In the genomic region with DNA sequence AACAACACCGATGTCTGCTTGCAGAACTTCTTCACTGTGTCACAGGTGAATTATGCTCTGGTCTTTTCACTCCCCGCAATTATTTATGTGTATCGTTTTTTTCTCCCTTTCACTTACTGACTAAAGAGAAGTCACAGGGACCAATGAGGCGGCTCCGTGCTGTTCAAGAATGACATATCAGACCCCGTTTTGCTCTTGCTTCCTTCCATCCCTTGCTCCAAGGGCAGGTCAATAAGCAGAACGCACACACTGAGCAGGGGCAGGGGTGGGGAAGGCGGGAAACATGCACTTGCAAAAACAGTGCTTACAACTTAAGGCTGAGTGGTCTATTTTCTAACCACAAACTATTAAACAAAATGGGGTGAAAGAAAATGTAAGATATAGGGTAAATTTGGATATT, we compare ENCODE assay signal across 13 mouse cellular contexts.
DNase-seq lines count a peak whose midpoint lies in the region; ATAC-seq and TF ChIP-seq lines count a peak whose summit lies in the region.
"Had no signal": no experiment of that assay in that cellular context is flagged by ENCODE, and none has a peak within 500 bp of the region (broad histone marks: within the 10 kb centered on the region; RNA-seq: fewer than 3 reads in every experiment).

No protein-coding gene starts in this region.

- DNase-seq in lung, postnatal 0 days (ENCODE audit: low spot score), result no peak
- no peak for DNase-seq in lung, postnatal 14 days
- DNase-seq in c-Kit-positive CD71-negative TER-119-negative erythroid progenitor cells, embryonic 14.5 days (ENCODE audit: low read depth), result peak; percentile 17
- peak; percentile 22 for DNase-seq in liver, postnatal 0 days
- DNase-seq in thymus, postnatal 14 days, result peak; percentile 30
- no peak for DNase-seq in ovary, postnatal 14 days (ENCODE audit: low spot score)
- no peak for DNase-seq in forebrain, postnatal 0 days
- no peak for DNase-seq in embryonic facial prominence, embryonic 10.5 days (ENCODE audit: low spot score)
- DNase-seq: cerebellum, adult 9-10 months; kidney, postnatal 4 days had no signal

- peak; percentile 35 for ATAC-seq in lung, postnatal 0 days
- peak; percentile 54 for ATAC-seq in liver, postnatal 0 days
- no peak for ATAC-seq in forebrain, postnatal 0 days

- H3K4me1 ChIP-seq in lung, postnatal 0 days (ENCODE audit: insufficient read depth, low read depth, low read length), result peaks cover 4% of the 10 kb centered on the region; the same call in 1 of the 2 replicates
- H3K4me1 ChIP-seq in liver, postnatal 0 days (ENCODE audit: insufficient read depth), result peaks cover 6% of the 10 kb centered on the region; the same call in 1 of the 2 replicates
- no peaks in the 10 kb centered on the region for H3K4me1 ChIP-seq in forebrain, postnatal 0 days (ENCODE audit: insufficient read depth)
- H3K4me1 ChIP-seq in embryonic facial prominence, embryonic 10.5 days, result no peaks in the 10 kb centered on the region
- H3K4me1 ChIP-seq: embryonic facial prominence, embryonic 15.5 days; heart, embryonic 13.5 days; midbrain, embryonic 12.5 days had no signal

- H3K9me3 ChIP-seq in lung, postnatal 0 days (ENCODE audit: low read length), result no peaks in the 10 kb centered on the region
- no peaks in the 10 kb centered on the region for H3K9me3 ChIP-seq in liver, postnatal 0 days (ENCODE audit: low read length)
- H3K9me3 ChIP-seq in forebrain, postnatal 0 days (ENCODE audit: low read length), result no peaks in the 10 kb centered on the region
- no peaks in the 10 kb centered on the region for H3K9me3 ChIP-seq in embryonic facial prominence, embryonic 10.5 days
- H3K9me3 ChIP-seq: embryonic facial prominence, embryonic 15.5 days; heart, embryonic 13.5 days; midbrain, embryonic 12.5 days had no signal

- H3K36me3 ChIP-seq in lung, postnatal 0 days (ENCODE audit: insufficient read depth, low read length), result no peaks in the 10 kb centered on the region
- H3K36me3 ChIP-seq in liver, postnatal 0 days (replicated peaks; ENCODE audit: insufficient read depth, low read length), result no peaks in the 10 kb centered on the region
- no peaks in the 10 kb centered on the region for H3K36me3 ChIP-seq in forebrain, postnatal 0 days (ENCODE audit: insufficient read depth)
- no peaks in the 10 kb centered on the region for H3K36me3 ChIP-seq in embryonic facial prominence, embryonic 10.5 days (replicated peaks)
- H3K36me3 ChIP-seq: embryonic facial prominence, embryonic 15.5 days; heart, embryonic 13.5 days; midbrain, embryonic 12.5 days had no signal

- peak overlapping the region; percentile 47 for H3K4me2 ChIP-seq in lung, postnatal 0 days (replicated peaks; ENCODE audit: low read depth, low read length)
- H3K4me2 ChIP-seq in liver, postnatal 0 days (ENCODE audit: low read depth, low read length), result peak overlapping the region; percentile 67
- no peak overlapping the region for H3K4me2 ChIP-seq in forebrain, postnatal 0 days (ENCODE audit: low read depth)
- H3K4me2 ChIP-seq: embryonic facial prominence, embryonic 15.5 days; midbrain, embryonic 12.5 days had no signal

- H3K9ac ChIP-seq in lung, postnatal 0 days (replicated peaks; ENCODE audit: low read depth), result no peak overlapping the region
- no peak overlapping the region for H3K9ac ChIP-seq in liver, postnatal 0 days (replicated peaks)
- no peak overlapping the region for H3K9ac ChIP-seq in forebrain, postnatal 0 days
- H3K9ac ChIP-seq: embryonic facial prominence, embryonic 15.5 days; heart, embryonic 13.5 days; midbrain, embryonic 12.5 days had no signal

- H3K4me3 ChIP-seq in lung, postnatal 0 days (ENCODE audit: low read depth, low read length), result 0 out of 2 replicates have a peak overlapping the region, but pooled peaks have one; percentile 20
- 0 out of 2 replicates have a peak overlapping the region, but pooled peaks have one; percentile 7 for H3K4me3 ChIP-seq in liver, postnatal 0 days (ENCODE audit: low read depth, low read length)
- no peak overlapping the region for H3K4me3 ChIP-seq in forebrain, postnatal 0 days (ENCODE audit: low read depth, low read length)
- no peak overlapping the region for H3K4me3 ChIP-seq in embryonic facial prominence, embryonic 10.5 days
- H3K4me3 ChIP-seq: embryonic facial prominence, embryonic 15.5 days; heart, embryonic 13.5 days; midbrain, embryonic 12.5 days had no signal

- no peak for TF ChIP-seq EP300 in lung, postnatal 0 days (IDR thresholded peaks at IDR 0.05)
- no peak for TF ChIP-seq EP300 in liver, postnatal 0 days (IDR thresholded peaks at IDR 0.05; ENCODE audit: low read depth)

- 47% methylated on average over 8 of the region's 8 CpGs for WGBS in lung, postnatal 0 days
- WGBS in liver, postnatal 0 days (ENCODE audit: insufficient replicate concordance), result 20% methylated on average over 8 of the region's 8 CpGs
- WGBS in forebrain, postnatal 0 days, result 86% methylated on average over 8 of the region's 8 CpGs
- WGBS in embryonic facial prominence, embryonic 10.5 days, result 90% methylated on average over 8 of the region's 8 CpGs

- TF ChIP-seq CTCF in lung, postnatal 0 days (IDR thresholded peaks at IDR 0.05), result no peak
- TF ChIP-seq CTCF in liver, postnatal 0 days (IDR thresholded peaks at IDR 0.05; ENCODE audit: low read depth), result no peak
- TF ChIP-seq CTCF in forebrain, postnatal 0 days (IDR thresholded peaks at IDR 0.05; ENCODE audit: low read depth), result no peak

- no peaks in the 10 kb centered on the region for H3K27me3 ChIP-seq in lung, postnatal 0 days (replicated peaks; ENCODE audit: insufficient read depth, low read length)
- H3K27me3 ChIP-seq in liver, postnatal 0 days (ENCODE audit: insufficient read depth, low read length), result no peaks in the 10 kb centered on the region
- H3K27me3 ChIP-seq in forebrain, postnatal 0 days (ENCODE audit: insufficient read depth, low read length), result no peaks in the 10 kb centered on the region
- no peaks in the 10 kb centered on the region for H3K27me3 ChIP-seq in embryonic facial prominence, embryonic 10.5 days (replicated peaks; ENCODE audit: low read depth, poor library complexity, severe bottlenecking)
- H3K27me3 ChIP-seq: embryonic facial prominence, embryonic 15.5 days; heart, embryonic 13.5 days; midbrain, embryonic 12.5 days had no signal

- 0 out of 2 replicates have a peak overlapping the region, but pooled peaks have one; percentile 20 for H3K27ac ChIP-seq in lung, postnatal 0 days (ENCODE audit: low read length)
- H3K27ac ChIP-seq in liver, postnatal 0 days (ENCODE audit: low read depth), result peak overlapping the region; percentile 85
- H3K27ac ChIP-seq in forebrain, postnatal 0 days (ENCODE audit: low read depth, low read length), result no peak overlapping the region
- no peak overlapping the region for H3K27ac ChIP-seq in embryonic facial prominence, embryonic 10.5 days (replicated peaks)
- H3K27ac ChIP-seq: embryonic facial prominence, embryonic 15.5 days; heart, embryonic 13.5 days; midbrain, embryonic 12.5 days had no signal

Comparison
In these comparisons a context has a peak if more than half of its experiments do, and no peak if none do; other contexts are left out.
1. DNase-seq: peak in c-Kit-positive CD71-negative TER-119-negative erythroid progenitor cells, embryonic 14.5 days (single experiment), liver, postnatal 0 days (single experiment) and thymus, postnatal 14 days (single experiment); none in lung, postnatal 0 days (single experiment), lung, postnatal 14 days (single experiment), ovary, postnatal 14 days (single experiment), forebrain, postnatal 0 days (single experiment) and embryonic facial prominence, embryonic 10.5 days (single experiment).
2. H3K27ac ChIP-seq: peak in lung, postnatal 0 days (single experiment) and liver, postnatal 0 days (single experiment); none in forebrain, postnatal 0 days (single experiment) and embryonic facial prominence, embryonic 10.5 days (single experiment).
3. H3K4me3 ChIP-seq: peak in lung, postnatal 0 days (single experiment) and liver, postnatal 0 days (single experiment); none in forebrain, postnatal 0 days (single experiment) and embryonic facial prominence, embryonic 10.5 days (single experiment).